Mouse (Mus musculus) heart, embryonic 12.5 days (tissue): ENCODE measurements at regions not wholly inside any gene's neighbourhood (a gene's known extent, or its start where the extent isn't known, plus 50 kb on each side); places are given as distances from the start of the nearest gene placed in this dataset.

ENCODE experiments used
- ATAC-seq: fragments of 200-750 bp; cut with Nextera tagmentation; 2 replicates; pipeline ENCODE4 v1.8.0; 2017; ENCODE audit warnings: moderate TSS enrichment, moderate library complexity; ENCODE audit not compliant: insufficient number of reproducible peaks, low FRiP score
- H3K27ac ChIP-seq: fragments of 300-500 bp; sonication (generic); 2 replicates; pipeline ENCODE4 v1.5.1; 2016; ENCODE audit warnings: mild to moderate bottlenecking, moderate library complexity; ENCODE audit not compliant: poor library complexity, severe bottlenecking
- H3K27me3 ChIP-seq: fragments of 300-500 bp; sonication (generic); replicated peaks from 2 replicates; pipeline ENCODE4 v1.6.1; 2016; ENCODE audit warnings: mild to moderate bottlenecking, moderate library complexity
- H3K36me3 ChIP-seq: fragments of 300-500 bp; sonication (generic); 2 replicates; pipeline ENCODE4 v1.6.1; 2016; ENCODE audit warnings: mild to moderate bottlenecking, moderate library complexity
- H3K4me1 ChIP-seq: fragments of 300-500 bp; sonication (generic); replicated peaks from 2 replicates; pipeline ENCODE4 v1.6.1; 2016; ENCODE audit warnings: mild to moderate bottlenecking
- H3K4me2 ChIP-seq: fragments of 300-500 bp; sonication (generic); 2 replicates; pipeline ENCODE4 v1.6.1; 2016; ENCODE audit warnings: mild to moderate bottlenecking, moderate library complexity
- H3K4me3 ChIP-seq: fragments of 300-500 bp; sonication (generic); 2 replicates; pipeline ENCODE4 v1.5.1; 2016; ENCODE audit warnings: mild to moderate bottlenecking
- H3K9ac ChIP-seq: fragments of 300-500 bp; sonication (generic); 2 replicates; pipeline ENCODE4 v1.6.1; 2016; ENCODE audit warnings: mild to moderate bottlenecking, moderate library complexity
- H3K9me3 ChIP-seq: fragments of 300-500 bp; sonication (generic); replicated peaks from 2 replicates; pipeline ENCODE4 v1.6.1; 2016; ENCODE audit warnings: mild to moderate bottlenecking, moderate library complexity
- WGBS: fragments of 180-500 bp; shearing (Covaris S2); methylation state at CpG from one replicate; pipeline ENCODE4 v1.1.7; 2016; 5-methylcytosine and 5-hydroxymethylcytosine counted together

DNA sequence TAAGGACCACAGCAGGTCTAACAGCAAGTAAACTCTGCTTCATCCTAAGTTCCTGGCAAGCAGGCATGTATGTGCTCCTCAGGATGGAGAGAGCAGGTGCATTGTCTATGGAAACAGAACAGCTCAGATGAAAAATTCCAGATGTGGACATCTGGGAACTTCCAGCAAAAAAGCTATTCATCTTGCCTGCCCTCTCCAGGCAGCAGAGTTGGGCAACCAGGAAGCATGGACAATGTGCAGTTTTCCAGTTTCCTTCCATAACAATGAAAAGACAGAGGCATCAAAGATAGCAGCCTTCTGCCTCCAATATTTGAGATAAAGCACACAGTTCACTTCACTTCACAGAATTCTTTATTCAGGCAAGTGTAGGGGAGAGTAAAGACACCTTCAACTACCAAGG lies 236.7 kb downstream of the Fam49a start:
- no peaks in the 10 kb centered on the region for H3K27me3 ChIP-seq
- no peaks in the 10 kb centered on the region for H3K9me3 ChIP-seq
- no peaks in the 10 kb centered on the region for H3K36me3 ChIP-seq
- H3K27ac ChIP-seq: no peak overlapping the region
- ATAC-seq: peak; percentile 15; the same call in 1 of the 2 replicates
- peaks cover 16% of the 10 kb centered on the region for H3K4me1 ChIP-seq
- no peak overlapping the region for H3K4me2 ChIP-seq
- H3K4me3 ChIP-seq: no peak overlapping the region
- H3K9ac ChIP-seq: no peak overlapping the region

DNA sequence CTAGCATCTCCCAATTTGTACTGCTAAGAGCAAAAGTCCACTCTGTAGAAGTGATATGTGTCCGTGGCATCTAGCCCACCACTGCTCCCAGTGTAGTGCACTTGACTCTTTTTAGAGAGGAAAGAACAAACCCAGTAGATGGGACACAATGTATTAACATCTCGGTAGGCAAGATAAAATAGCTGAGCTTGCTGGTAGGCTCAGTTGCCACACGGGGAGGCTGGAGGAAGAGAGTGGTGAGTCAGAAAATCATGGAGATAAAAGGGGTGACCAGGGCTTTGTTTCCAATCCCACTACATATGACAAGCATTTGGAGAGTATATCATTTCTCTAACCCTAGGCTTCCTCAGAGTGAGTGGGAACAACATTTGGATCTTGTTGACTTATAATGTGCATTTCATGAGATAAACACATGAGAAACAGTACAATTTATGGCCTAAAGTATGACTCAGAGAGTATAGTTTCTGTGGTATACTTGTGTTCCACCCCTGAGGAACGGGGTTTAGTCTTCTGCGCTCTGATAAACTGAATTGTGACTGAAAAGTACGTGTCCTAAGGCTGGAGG lies 235.4 kb downstream of the Fam49a start:
- H3K36me3 ChIP-seq: no peaks in the 10 kb centered on the region
- no peak overlapping the region for H3K4me3 ChIP-seq
- H3K27me3 ChIP-seq: no peaks in the 10 kb centered on the region
- H3K27ac ChIP-seq: no peak overlapping the region
- H3K9ac ChIP-seq: no peak overlapping the region
- no peak for ATAC-seq
- 62% methylated on average over 6 of the region's 6 CpGs for WGBS
- no peaks in the 10 kb centered on the region for H3K9me3 ChIP-seq
- H3K4me2 ChIP-seq: no peak overlapping the region
- H3K4me1 ChIP-seq: peaks cover 16% of the 10 kb centered on the region

DNA sequence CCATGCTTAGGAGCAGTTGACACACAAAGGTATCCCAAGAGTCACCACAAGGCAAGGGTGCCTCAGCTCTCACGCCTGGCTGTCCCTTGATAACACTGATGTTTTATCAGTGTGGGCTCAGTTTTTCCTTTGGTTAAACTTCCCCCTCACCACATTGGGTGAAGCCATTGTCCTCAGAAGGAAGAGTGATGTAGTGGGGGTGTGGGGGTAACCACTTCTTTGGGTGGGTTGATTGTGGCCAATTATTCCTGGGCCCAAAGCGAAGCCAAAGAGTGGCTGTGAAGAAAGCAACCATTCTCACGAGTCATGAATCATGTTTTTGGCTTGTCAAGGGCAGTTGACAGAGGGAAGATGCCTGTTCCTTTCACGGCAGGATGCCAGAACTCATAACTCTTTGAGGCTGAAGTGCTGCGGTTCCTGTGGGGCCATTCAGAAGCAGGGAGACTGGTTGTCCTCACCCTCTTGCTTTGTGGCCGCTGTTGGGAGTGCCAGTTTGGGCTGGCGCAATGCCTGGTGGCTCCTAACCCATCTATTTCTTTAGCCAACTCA lies 234.7 kb downstream of the Fam49a start:
- Histone ChIP-seq H3K9ac (no peak overlapping the region), H3K4me3 (no peak overlapping the region), H3K9me3 (no peaks in the 10 kb centered on the region), H3K4me1 (peaks cover 16% of the 10 kb centered on the region), H3K4me2 (no peak overlapping the region), H3K36me3 (no peaks in the 10 kb centered on the region), H3K27ac (no peak overlapping the region), H3K27me3 (no peaks in the 10 kb centered on the region)
- 0 out of 2 replicates have a peak, but pooled peaks have one; percentile 39 for ATAC-seq
- 66% methylated on average over 7 of the region's 7 CpGs for WGBS

DNA sequence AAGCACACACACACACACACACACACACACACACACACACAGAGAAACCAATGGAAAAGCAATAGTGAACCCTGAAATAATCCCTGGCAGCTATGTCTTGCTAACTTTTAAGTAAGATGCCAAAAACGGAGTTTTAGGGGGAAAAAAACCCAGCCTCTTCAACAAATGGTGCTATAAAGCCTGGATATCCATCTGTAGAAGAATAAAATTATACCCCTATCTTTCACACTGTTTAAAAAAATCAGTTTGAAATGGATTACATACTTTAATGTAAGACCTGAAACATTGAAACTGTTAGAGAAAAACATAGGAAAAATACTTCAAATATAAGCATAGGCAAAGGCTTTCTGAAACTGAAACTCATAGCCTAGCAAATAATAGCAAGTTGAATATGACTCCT lies 228.2 kb downstream of the Fam49a start:
- Histone ChIP-seq H3K4me2 (no peak overlapping the region), H3K27me3 (no peaks in the 10 kb centered on the region), H3K27ac (no peak overlapping the region), H3K4me1 (no peaks in the 10 kb centered on the region), H3K9ac (no peak overlapping the region), H3K4me3 (no peak overlapping the region), H3K36me3 (no peaks in the 10 kb centered on the region), H3K9me3 (no peaks in the 10 kb centered on the region)
- no peak for ATAC-seq
- 63% methylated on average over 1 of the region's 1 CpGs for WGBS

DNA sequence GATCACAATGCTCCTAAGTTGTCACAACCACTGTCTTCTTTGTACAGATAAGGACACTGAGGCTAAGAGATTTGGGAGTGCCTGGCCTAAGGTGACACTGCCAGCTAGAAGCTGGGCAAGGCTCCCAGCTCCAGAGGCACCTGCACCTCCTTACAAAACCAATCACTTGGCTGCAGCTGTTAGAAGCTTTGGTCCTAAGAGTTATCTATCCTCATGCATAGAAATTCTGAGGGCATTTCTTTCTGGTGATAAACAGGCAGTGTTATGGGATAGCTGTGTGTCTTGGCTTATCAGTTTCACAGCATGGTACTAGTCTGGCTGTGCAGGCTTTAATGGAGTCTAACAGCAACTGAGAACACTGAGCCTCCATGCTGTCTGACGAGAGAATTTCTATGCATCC lies 226.2 kb downstream of the Fam49a start:
- no peaks in the 10 kb centered on the region for H3K9me3 ChIP-seq
- H3K27me3 ChIP-seq: no peaks in the 10 kb centered on the region
- H3K27ac ChIP-seq: no peak overlapping the region
- no peaks in the 10 kb centered on the region for H3K4me1 ChIP-seq
- WGBS: 88% methylated on average over 1 of the region's 1 CpGs
- no peak overlapping the region for H3K9ac ChIP-seq
- no peaks in the 10 kb centered on the region for H3K36me3 ChIP-seq
- no peak overlapping the region for H3K4me3 ChIP-seq
- ATAC-seq: peak; percentile 83; the same call in 1 of the 2 replicates
- no peak overlapping the region for H3K4me2 ChIP-seq

DNA sequence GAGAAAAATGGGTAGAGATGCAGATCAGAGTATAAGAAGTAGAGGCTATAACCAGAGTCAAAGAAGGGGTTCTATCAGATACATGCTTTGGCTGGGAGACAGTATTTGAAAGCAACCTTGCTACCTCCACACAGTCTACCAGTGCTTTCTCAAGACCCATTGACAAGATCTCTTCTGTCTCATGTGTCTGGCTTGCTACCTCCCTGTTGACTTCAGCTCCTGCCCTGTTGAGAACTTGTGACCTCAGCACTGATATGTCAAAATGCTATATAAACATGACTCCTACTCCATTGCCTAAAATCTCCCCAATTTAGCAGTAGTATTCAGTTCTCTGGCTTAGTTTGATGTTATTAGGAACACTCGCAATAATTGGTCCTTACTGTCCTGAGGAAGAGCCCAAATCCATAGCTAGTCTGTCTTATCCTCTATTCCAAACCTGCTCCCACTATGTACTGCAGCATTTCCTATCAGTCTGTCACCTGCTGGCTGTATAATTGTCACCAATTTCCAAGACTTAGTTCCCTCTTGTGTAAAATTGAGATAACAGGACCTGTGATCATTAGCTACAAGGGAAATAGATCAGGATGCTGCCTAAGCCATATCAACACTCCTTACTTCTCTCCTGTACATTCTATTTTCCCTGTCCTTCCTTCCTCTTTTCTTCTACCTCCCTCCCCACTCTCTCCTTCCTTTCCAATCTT lies 224.9 kb downstream of the Fam49a start:
- Histone ChIP-seq H3K9ac (no peak overlapping the region), H3K4me3 (no peak overlapping the region), H3K36me3 (no peaks in the 10 kb centered on the region), H3K4me1 (0 out of 2 replicates have a peak, but pooled peaks cover 2% of the 10 kb centered on the region), H3K27me3 (no peaks in the 10 kb centered on the region), H3K27ac (no peak overlapping the region), H3K4me2 (no peak overlapping the region), H3K9me3 (no peaks in the 10 kb centered on the region)
- 84% methylated on average over 1 of the region's 1 CpGs for WGBS
- ATAC-seq: no peak

DNA sequence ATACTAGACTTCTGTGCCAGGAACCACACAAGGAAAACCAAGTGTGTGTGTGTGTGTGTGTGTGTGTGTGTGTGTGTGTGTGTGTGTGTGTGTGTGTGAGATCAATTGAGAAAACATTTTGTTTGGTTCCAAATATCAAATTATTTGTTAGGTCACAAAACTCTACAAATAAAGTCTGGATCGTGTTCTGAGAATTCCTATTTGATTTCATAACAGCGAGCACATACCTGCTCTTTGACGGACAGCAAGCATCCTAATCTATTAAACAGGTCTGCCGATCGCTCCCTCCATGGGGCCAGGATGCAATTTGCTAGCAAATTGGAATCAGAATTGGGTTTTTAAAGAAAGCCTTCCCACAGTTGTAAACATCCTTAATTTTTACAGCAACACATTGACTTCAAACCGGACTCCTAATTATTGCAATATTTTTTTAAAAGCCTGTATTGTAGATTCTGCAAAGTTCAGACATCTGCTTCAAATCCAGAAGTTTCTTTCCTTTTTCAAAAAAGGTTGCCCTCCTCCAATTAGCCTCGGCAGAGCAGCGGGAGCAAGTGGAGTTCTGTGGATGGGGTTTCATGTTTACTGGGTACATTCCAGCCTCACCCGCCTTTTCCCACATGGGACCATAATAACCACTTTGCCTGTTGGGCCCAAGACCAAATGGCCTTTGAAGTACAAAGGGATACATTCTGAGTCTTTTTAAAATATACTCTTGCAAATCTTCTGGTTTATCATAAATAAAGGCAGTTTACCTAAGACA lies 223.2 kb downstream of the Fam49a start:
- H3K4me3 ChIP-seq: no peak overlapping the region
- no peak for ATAC-seq
- no peak overlapping the region for H3K27ac ChIP-seq
- H3K9me3 ChIP-seq: no peaks in the 10 kb centered on the region
- H3K27me3 ChIP-seq: no peaks in the 10 kb centered on the region
- WGBS: 85% methylated on average over 9 of the region's 9 CpGs
- no peak overlapping the region for H3K9ac ChIP-seq
- H3K36me3 ChIP-seq: no peaks in the 10 kb centered on the region
- H3K4me2 ChIP-seq: no peak overlapping the region
- 0 out of 2 replicates have a peak, but pooled peaks cover 2% of the 10 kb centered on the region for H3K4me1 ChIP-seq

DNA sequence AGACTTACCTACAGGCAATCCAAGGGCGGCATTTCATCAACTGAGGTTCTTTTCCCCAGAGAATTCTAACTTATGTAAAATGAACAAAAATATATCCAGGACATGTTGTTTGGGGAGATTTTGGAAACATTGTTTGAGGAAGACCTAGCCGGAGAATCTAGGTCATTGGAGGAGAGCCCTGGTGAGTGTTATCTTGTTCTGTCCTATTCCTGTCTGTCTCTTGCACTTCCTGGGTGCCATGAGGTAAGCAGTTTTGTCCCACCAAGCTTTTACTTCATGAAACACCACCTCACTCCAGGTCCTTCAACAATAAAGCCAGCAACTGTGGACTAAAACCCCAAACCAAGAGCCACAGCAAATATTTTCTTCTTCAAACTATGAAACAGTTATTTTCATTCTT lies 218.5 kb downstream of the Fam49a start:
- Histone ChIP-seq H3K4me2 (no peak overlapping the region), H3K9me3 (no peaks in the 10 kb centered on the region), H3K9ac (no peak overlapping the region), H3K4me1 (0 out of 2 replicates have a peak, but pooled peaks cover 2% of the 10 kb centered on the region), H3K27me3 (no peaks in the 10 kb centered on the region), H3K4me3 (no peak overlapping the region), H3K36me3 (no peaks in the 10 kb centered on the region), H3K27ac (no peak overlapping the region)
- ATAC-seq: no peak
- 89% methylated on average over 2 of the region's 2 CpGs for WGBS

DNA sequence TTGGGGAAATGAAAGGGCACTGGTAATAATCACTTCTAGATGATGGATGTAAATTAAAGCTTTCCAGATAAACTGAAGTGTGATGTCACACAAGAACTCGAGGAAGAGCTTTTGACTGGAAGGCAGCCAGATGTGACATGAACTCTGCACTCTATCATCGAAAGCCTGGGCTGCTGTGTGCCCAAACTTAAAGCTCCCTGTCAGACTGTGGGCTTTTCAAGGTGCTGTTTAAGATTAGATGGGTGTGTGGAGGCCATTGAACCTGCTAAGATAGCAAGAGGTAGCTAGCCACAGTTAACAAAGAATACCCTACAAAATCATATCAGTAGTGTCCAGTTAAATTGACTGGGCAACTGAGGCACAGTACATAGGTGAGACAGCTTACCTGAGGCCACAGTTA lies 190.1 kb downstream of the Fam49a start:
- Histone ChIP-seq H3K36me3 (no peaks in the 10 kb centered on the region), H3K27me3 (no peaks in the 10 kb centered on the region), H3K4me1 (peaks cover 7% of the 10 kb centered on the region; the same call in 1 of the 2 replicates), H3K9ac (no peak overlapping the region), H3K4me2 (no peak overlapping the region), H3K27ac (no peak overlapping the region), H3K4me3 (no peak overlapping the region), H3K9me3 (no peaks in the 10 kb centered on the region)
- no peak for ATAC-seq
- WGBS: 25% methylated on average over 2 of the region's 2 CpGs

DNA sequence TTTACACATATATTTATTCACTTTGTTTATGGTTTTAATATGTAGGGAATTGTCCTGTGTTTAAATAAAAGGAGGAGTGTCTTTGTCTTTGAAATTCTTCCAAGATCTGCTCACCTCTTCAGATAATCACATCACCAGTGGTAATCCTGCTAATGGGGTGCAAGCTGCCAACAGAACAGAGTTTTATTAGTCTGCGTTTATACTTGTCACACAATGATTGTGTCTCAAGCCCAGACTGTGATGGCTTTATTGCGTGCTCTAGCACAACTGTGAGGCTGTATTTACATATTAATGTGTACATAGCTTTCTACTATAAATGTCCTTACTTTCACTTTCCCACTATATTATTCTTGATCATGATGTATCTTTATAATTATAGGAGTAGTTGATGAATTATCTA lies 184.8 kb downstream of the Fam49a start:
- Histone ChIP-seq H3K9ac (no peak overlapping the region), H3K4me1 (peaks cover 9% of the 10 kb centered on the region), H3K9me3 (no peaks in the 10 kb centered on the region), H3K4me2 (no peak overlapping the region), H3K27ac (no peak overlapping the region), H3K36me3 (no peaks in the 10 kb centered on the region), H3K4me3 (no peak overlapping the region), H3K27me3 (no peaks in the 10 kb centered on the region)
- 81% methylated on average over 2 of the region's 2 CpGs for WGBS
- ATAC-seq: no peak

DNA sequence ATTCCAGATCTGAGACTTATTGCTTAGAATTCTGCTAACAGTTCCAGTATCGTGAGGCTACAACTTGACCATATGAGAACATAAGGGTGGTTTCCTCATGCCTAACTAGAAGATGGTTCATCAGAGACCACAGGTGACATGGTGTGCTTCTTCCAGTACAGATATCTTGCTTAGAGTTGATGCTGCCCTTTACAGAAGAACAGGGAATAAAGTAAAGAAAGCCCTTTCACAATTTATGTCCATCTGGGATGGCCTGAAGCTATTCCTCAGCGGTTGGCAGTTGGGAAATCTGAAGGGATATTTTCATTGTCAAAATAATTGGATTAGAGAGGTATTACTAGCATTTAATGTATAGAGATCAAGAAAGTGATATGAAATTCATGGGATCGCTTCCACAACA lies 184.3 kb downstream of the Fam49a start:
- H3K27me3 ChIP-seq: no peaks in the 10 kb centered on the region
- no peak overlapping the region for H3K9ac ChIP-seq
- no peak overlapping the region for H3K4me2 ChIP-seq
- no peak for ATAC-seq
- peaks cover 9% of the 10 kb centered on the region for H3K4me1 ChIP-seq
- H3K27ac ChIP-seq: no peak overlapping the region
- WGBS: 93% methylated on average over 3 of the region's 3 CpGs
- no peak overlapping the region for H3K4me3 ChIP-seq
- no peaks in the 10 kb centered on the region for H3K36me3 ChIP-seq
- H3K9me3 ChIP-seq: no peaks in the 10 kb centered on the region
